Mouse (Mus musculus) ovary, adult 18-20 months (tissue): ENCODE measurements around the gene Gpbp1l1.

ENCODE experiments used
- DNase-seq: peaks from one replicate; pipeline ENCODE4 v3.0.0; 2022; ENCODE audit warnings: low spot score, mixed read lengths

The Gpbp1l1 gene

GRCm38 (mm10) chr4:116635197-116635596 is 77.7 kb downstream of the Gpbp1l1 start:
- DNase-seq, result no peak

- DNase-seq, result no peak
Observed at GRCm38 (mm10) chr4:116638821-116639220, 81.4 kb downstream of the Gpbp1l1 start.

DNA sequence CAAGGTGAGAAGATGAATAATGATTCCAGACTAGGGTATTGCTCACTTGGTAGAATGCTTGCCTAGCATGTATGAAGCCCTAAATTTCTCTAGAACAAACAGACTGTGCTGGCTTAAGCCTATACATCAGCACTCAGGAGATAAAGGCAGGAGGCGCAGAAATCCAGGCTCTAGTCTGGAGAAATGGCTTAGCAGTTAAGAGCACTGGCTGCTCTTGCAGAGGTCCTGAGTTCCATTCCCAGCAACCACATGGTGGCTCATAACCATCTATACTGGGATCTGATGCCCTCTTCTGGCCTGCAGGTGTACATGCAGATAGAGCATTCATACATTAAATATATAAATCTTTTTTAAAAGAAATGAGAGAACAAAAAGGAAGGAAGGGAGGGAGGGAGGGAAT is 84.6 kb downstream of the Gpbp1l1 start:
- DNase-seq, result no peak
